Mouse (Mus musculus): ENCODE measurements around the gene Ddit4. TPM values are rescaled to one million over a fixed set of nuclear protein-coding genes. Genes with fewer than 3 reads are reported as not detected.
"Not testable (repeated sequence)": the region's sequence is repeated elsewhere in the genome, so short reads cannot be mapped to it uniquely, and the experiment has no call there.

The Ddit4 gene
- 75.9 and 77.0 TPM in 2 replicates for polyA plus RNA-seq (2015; fragmentation: Nextera tagmentation; extraction: Ambion mirVana)

GRCm38 (mm10) chr10:59951211-59952151 lies at the start of gene Ddit4:
TSS of gene Ddit4 (minus strand) at chr10:59951834.
- H3K27ac ChIP-seq, result peak within 1 kb of the TSS; percentile 95
- under 1% methylated on average over 76 of the region's 76 CpGs for WGBS
- no peaks in the 10 kb centered on the region for H3K27me3 ChIP-seq
- peaks cover 38% of the 10 kb centered on the region for H3K4me1 ChIP-seq
- peak; percentile 98 for ATAC-seq (ENCODE audit: low FRiP score, low read depth)
- peak within 1 kb of the TSS; percentile 98 for H3K9ac ChIP-seq
- peaks cover 15% of the 10 kb centered on the region for H3K36me3 ChIP-seq
- peak within 1 kb of the TSS; percentile 90 for H3K4me2 ChIP-seq (replicated peaks)
- peak within 1 kb of the TSS; percentile 95 for H3K4me3 ChIP-seq
- H3K9me3 ChIP-seq, result no peaks in the 10 kb centered on the region

- no peak overlapping the region for H3K4me3 ChIP-seq
- peaks cover 33% of the 10 kb centered on the region for H3K36me3 ChIP-seq
- H3K9ac ChIP-seq, result no peak overlapping the region
- no peak for ATAC-seq (ENCODE audit: low FRiP score, low read depth)
- H3K9me3 ChIP-seq, result no peaks in the 10 kb centered on the region
- WGBS, result 96% methylated on average over 3 of the region's 3 CpGs
- no peak overlapping the region for H3K4me2 ChIP-seq (replicated peaks)
- no peak overlapping the region for H3K27ac ChIP-seq
- no peaks in the 10 kb centered on the region for H3K27me3 ChIP-seq
- H3K4me1 ChIP-seq, result peaks cover 29% of the 10 kb centered on the region
These were observed 47.4 kb upstream of the Ddit4 start for GRCm38 (mm10) chr10:59999057-59999456.

GRCm38 (mm10) chr10:59997591-59997990 lies 46.0 kb upstream of the Ddit4 start:
- no peak overlapping the region for H3K4me3 ChIP-seq
- H3K4me2 ChIP-seq (replicated peaks), result no peak overlapping the region
- H3K27me3 ChIP-seq, result no peaks in the 10 kb centered on the region
- H3K36me3 ChIP-seq, result peaks cover 44% of the 10 kb centered on the region
- 14% methylated on average over 7 of the region's 7 CpGs for WGBS
- no peak overlapping the region for H3K27ac ChIP-seq
- no peaks in the 10 kb centered on the region for H3K9me3 ChIP-seq
- no peak for ATAC-seq (ENCODE audit: low FRiP score, low read depth)
- H3K9ac ChIP-seq, result no peak overlapping the region
- peaks cover 23% of the 10 kb centered on the region for H3K4me1 ChIP-seq

GRCm38 (mm10) chr10:59995889-59996288 lies 44.3 kb upstream of the Ddit4 start:
- Histone ChIP-seq H3K27me3 (no peaks in the 10 kb centered on the region), H3K9ac (no peak overlapping the region), H3K27ac (no peak overlapping the region), H3K9me3 (no peaks in the 10 kb centered on the region), H3K36me3 (peaks cover 46% of the 10 kb centered on the region), H3K4me2 (replicated peaks) (no peak overlapping the region), H3K4me3 (no peak overlapping the region), H3K4me1 (peaks cover 17% of the 10 kb centered on the region)
- no peak for ATAC-seq (ENCODE audit: low FRiP score, low read depth)
- 93% methylated on average over 6 of the region's 6 CpGs for WGBS

GRCm38 (mm10) chr10:59993813-59994212 lies 42.2 kb upstream of the Ddit4 start:
- peaks cover 62% of the 10 kb centered on the region for H3K36me3 ChIP-seq

GRCm38 (mm10) chr10:59992024-59992423 lies 40.4 kb upstream of the Ddit4 start:
- Histone ChIP-seq H3K36me3 (peaks cover 80% of the 10 kb centered on the region), H3K4me2 (replicated peaks) (no peak overlapping the region), H3K4me1 (peaks cover 7% of the 10 kb centered on the region), H3K27ac (no peak overlapping the region), H3K9ac (no peak overlapping the region), H3K27me3 (no peaks in the 10 kb centered on the region), H3K9me3 (no peaks in the 10 kb centered on the region), H3K4me3 (no peak overlapping the region)
- WGBS, result 80% methylated on average over 8 of the region's 8 CpGs
- ATAC-seq (ENCODE audit: low FRiP score, low read depth), result no peak

More at GRCm38 (mm10) chr10:59993813-59994212, 42.2 kb upstream of the Ddit4 start:
- not testable (repeated sequence) for H3K4me1 ChIP-seq; H3K27ac ChIP-seq; H3K4me2 ChIP-seq (replicated peaks); H3K9me3 ChIP-seq; ATAC-seq (ENCODE audit: low FRiP score, low read depth); H3K27me3 ChIP-seq; H3K9ac ChIP-seq; H3K4me3 ChIP-seq
- 92% methylated on average over 2 of the region's 3 CpGs for WGBS

GRCm38 (mm10) chr10:59991262-59991880 lies 39.7 kb upstream of the Ddit4 start:
- H3K4me1 ChIP-seq, result peaks cover 7% of the 10 kb centered on the region
- H3K4me3 ChIP-seq, result no peak overlapping the region
- H3K9ac ChIP-seq, result no peak overlapping the region
- WGBS, result 55% methylated on average over 9 of the region's 9 CpGs
- H3K4me2 ChIP-seq (replicated peaks), result no peak overlapping the region
- H3K36me3 ChIP-seq, result peaks cover 84% of the 10 kb centered on the region
- H3K27ac ChIP-seq, result no peak overlapping the region
- no peak for ATAC-seq (ENCODE audit: low FRiP score, low read depth)
- no peaks in the 10 kb centered on the region for H3K27me3 ChIP-seq
- no peaks in the 10 kb centered on the region for H3K9me3 ChIP-seq

GRCm38 (mm10) chr10:59990393-59990792 lies 38.8 kb upstream of the Ddit4 start:
- no peak overlapping the region for H3K9ac ChIP-seq
- no peaks in the 10 kb centered on the region for H3K27me3 ChIP-seq
- no peak for ATAC-seq (ENCODE audit: low FRiP score, low read depth)
- H3K9me3 ChIP-seq, result no peaks in the 10 kb centered on the region
- 94% methylated on average over 9 of the region's 9 CpGs for WGBS
- no peak overlapping the region for H3K27ac ChIP-seq
- H3K4me1 ChIP-seq, result peaks cover 7% of the 10 kb centered on the region
- peaks cover 83% of the 10 kb centered on the region for H3K36me3 ChIP-seq
- H3K4me3 ChIP-seq, result no peak overlapping the region
- no peak overlapping the region for H3K4me2 ChIP-seq (replicated peaks)

- no peak overlapping the region for H3K27ac ChIP-seq
- H3K4me2 ChIP-seq (replicated peaks), result no peak overlapping the region
- H3K36me3 ChIP-seq, result peaks cover 80% of the 10 kb centered on the region
- no peaks in the 10 kb centered on the region for H3K27me3 ChIP-seq
- H3K4me3 ChIP-seq, result no peak overlapping the region
- no peaks in the 10 kb centered on the region for H3K9me3 ChIP-seq
- no peak overlapping the region for H3K9ac ChIP-seq
- 89% methylated on average over 4 of the region's 4 CpGs for WGBS
- H3K4me1 ChIP-seq, result peaks cover 7% of the 10 kb centered on the region
- no peak for ATAC-seq (ENCODE audit: low FRiP score, low read depth)
These were observed 36.4 kb upstream of the Ddit4 start for GRCm38 (mm10) chr10:59988036-59988435.

GRCm38 (mm10) chr10:59982379-59982873 lies 30.8 kb upstream of the Ddit4 start:
- Histone ChIP-seq H3K9ac (no peak overlapping the region), H3K9me3 (no peaks in the 10 kb centered on the region), H3K4me1 (peaks cover 21% of the 10 kb centered on the region), H3K36me3 (peaks cover 39% of the 10 kb centered on the region), H3K27me3 (no peaks in the 10 kb centered on the region), H3K4me2 (replicated peaks) (no peak overlapping the region), H3K27ac (no peak overlapping the region), H3K4me3 (no peak overlapping the region)
- no peak for ATAC-seq (ENCODE audit: low FRiP score, low read depth)
- 89% methylated on average over 12 of the region's 12 CpGs for WGBS

GRCm38 (mm10) chr10:59981792-59982191 lies 30.2 kb upstream of the Ddit4 start:
- Histone ChIP-seq H3K9ac (no peak overlapping the region), H3K27ac (peak overlapping the region; percentile 10; the same call in 1 of the 2 replicates), H3K4me3 (no peak overlapping the region), H3K27me3 (no peaks in the 10 kb centered on the region), H3K36me3 (peaks cover 33% of the 10 kb centered on the region), H3K4me2 (replicated peaks) (no peak overlapping the region), H3K9me3 (no peaks in the 10 kb centered on the region), H3K4me1 (peaks cover 21% of the 10 kb centered on the region)
- WGBS, result 84% methylated on average over 9 of the region's 9 CpGs
- no peak for ATAC-seq (ENCODE audit: low FRiP score, low read depth)

- WGBS, result 85% methylated on average over 4 of the region's 4 CpGs
- H3K36me3 ChIP-seq, result peaks cover 28% of the 10 kb centered on the region
- no peaks in the 10 kb centered on the region for H3K9me3 ChIP-seq
- no peak overlapping the region for H3K4me2 ChIP-seq (replicated peaks)
- ATAC-seq (ENCODE audit: low FRiP score, low read depth), result no peak
- peaks cover 21% of the 10 kb centered on the region for H3K4me1 ChIP-seq
- peak overlapping the region; percentile 10; the same call in 1 of the 2 replicates for H3K27ac ChIP-seq
- no peak overlapping the region for H3K4me3 ChIP-seq
- no peak overlapping the region for H3K9ac ChIP-seq
- no peaks in the 10 kb centered on the region for H3K27me3 ChIP-seq
These were observed 29.7 kb upstream of the Ddit4 start for GRCm38 (mm10) chr10:59981336-59981735.

Measured in limb, embryonic 13.5 days (tissue).